Mouse (Mus musculus): ENCODE data around the gene Slc39a5.

GRCm38 (mm10) chr10:128445407-128445806, 44.4 kb upstream of the Slc39a5 start:
- TF ChIP-seq CTCF (IDR thresholded peaks at IDR 0.05; ENCODE audit: borderline replicate concordance, extremely low read depth, insufficient read depth, insufficient read length) (no peak), POLR2A (IDR thresholded peaks at IDR 0.05; ENCODE audit: borderline replicate concordance, extremely low read depth, insufficient read depth, insufficient read length, poor library complexity, severe bottlenecking) (no peak)

Measured in brain, embryonic 14.5 days (tissue).